Mouse (Mus musculus): ENCODE measurements around the gene Slc11a1. TPM values are rescaled to one million over a fixed set of nuclear protein-coding genes. Genes with fewer than 3 reads are reported as not detected.

Slc11a1 gene
- polyA plus RNA-seq, 1 experiment from 2014 or later = 2.1 TPM

DNA sequence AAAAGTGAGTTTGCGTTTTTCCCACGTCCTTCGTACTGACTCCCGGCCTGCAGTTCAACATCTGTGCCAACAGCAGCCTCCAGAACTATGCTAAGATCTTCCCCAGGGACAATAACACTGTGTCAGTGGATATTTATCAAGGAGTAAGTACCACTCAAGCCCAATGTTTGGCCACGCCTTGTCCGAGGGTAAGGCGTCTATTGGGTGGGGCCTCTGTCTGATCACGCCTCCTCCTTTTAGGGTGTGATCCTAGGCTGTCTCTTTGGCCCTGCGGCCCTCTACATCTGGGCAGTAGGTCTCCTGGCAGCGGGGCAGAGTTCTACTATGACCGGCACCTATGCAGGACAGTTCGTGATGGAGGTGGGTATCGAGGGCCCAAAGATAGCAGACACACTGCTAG lies 8.4 kb downstream of the Slc11a1 start:
- Histone ChIP-seq H3K27me3 (replicated peaks) (no peaks in the 10 kb centered on the region), H3K27ac (no peak overlapping the region), H3K9me3 (no peaks in the 10 kb centered on the region), H3K4me3 (no peak overlapping the region), H3K9ac (no peak overlapping the region), H3K36me3 (no peaks in the 10 kb centered on the region), H3K4me2 (replicated peaks) (no peak overlapping the region), H3K4me1 (no peaks in the 10 kb centered on the region)
- 85% methylated on average over 13 of the region's 13 CpGs for WGBS
- ATAC-seq (ENCODE audit: low FRiP score, low read depth) = no peak

DNA sequence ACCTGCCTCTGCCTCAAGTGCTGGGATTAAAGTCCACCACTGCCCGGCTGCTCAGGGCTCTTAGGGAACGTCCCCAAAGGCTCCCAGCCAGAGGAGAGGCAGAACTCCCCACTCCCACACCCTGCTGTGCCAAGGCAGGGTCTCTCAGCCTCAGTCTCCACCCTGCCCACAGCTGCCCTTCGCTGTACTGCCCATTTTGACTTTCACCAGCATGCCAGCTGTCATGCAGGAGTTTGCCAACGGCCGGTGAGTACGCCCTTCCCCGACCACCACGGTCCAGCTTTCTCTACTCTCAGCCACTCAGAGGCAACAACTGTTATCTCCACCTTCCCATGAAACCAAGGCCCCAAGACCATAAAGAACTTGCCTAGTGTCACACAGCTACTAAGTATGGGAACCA lies 9.5 kb downstream of the Slc11a1 start:
- Histone ChIP-seq H3K36me3 (no peaks in the 10 kb centered on the region), H3K4me1 (peaks cover under 1% of the 10 kb centered on the region; the same call in 1 of the 2 replicates), H3K4me3 (no peak overlapping the region), H3K9ac (no peak overlapping the region), H3K9me3 (no peaks in the 10 kb centered on the region), H3K4me2 (replicated peaks) (no peak overlapping the region), H3K27me3 (replicated peaks) (peaks cover 2% of the 10 kb centered on the region), H3K27ac (no peak overlapping the region)
- ATAC-seq (ENCODE audit: low FRiP score, low read depth) = no peak
- WGBS = 85% methylated on average over 8 of the region's 8 CpGs

DNA sequence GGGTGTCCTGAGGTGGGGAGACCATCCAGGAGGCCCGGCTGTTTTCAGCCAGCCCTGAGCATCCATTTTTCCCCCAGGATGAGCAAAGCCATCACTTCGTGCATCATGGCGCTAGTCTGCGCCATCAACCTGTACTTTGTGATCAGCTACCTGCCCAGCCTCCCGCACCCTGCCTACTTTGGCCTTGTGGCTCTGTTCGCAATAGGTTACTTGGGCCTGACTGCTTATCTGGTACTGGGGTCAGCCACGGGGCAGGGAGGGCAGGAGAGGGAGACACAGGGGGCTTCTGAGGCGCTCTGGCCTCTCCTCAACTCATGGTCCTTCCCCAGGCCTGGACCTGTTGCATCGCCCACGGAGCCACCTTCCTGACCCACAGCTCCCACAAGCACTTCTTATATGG lies 10.1 kb downstream of the Slc11a1 start:
- no peak overlapping the region for H3K4me2 ChIP-seq (replicated peaks)
- no peak overlapping the region for H3K9ac ChIP-seq
- H3K4me3 ChIP-seq = no peak overlapping the region
- H3K36me3 ChIP-seq = no peaks in the 10 kb centered on the region
- no peak for ATAC-seq (ENCODE audit: low FRiP score, low read depth)
- 89% methylated on average over 10 of the region's 10 CpGs for WGBS
- peaks cover 6% of the 10 kb centered on the region for H3K4me1 ChIP-seq
- H3K9me3 ChIP-seq = no peaks in the 10 kb centered on the region
- H3K27ac ChIP-seq = no peak overlapping the region
- H3K27me3 ChIP-seq (replicated peaks) = peaks cover 6% of the 10 kb centered on the region

DNA sequence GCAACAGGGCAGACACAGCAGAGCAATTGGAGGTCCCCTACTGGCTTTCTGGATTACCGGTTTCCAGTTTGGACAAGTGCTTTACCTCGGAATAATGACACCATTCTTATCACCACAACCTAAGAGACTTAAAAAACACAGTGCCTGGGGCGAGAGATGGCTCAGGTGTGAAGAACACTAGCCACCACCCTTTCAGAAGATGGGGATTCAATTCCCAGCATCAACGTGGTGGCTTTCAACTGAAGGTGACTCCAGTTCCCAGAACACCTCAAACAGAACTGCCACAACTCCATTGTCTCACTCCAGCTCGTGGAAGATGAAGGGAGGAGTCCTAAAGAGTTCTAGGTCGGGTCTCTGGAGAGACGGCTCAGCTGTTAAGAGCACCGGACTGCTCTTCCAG lies 10.5 kb downstream of the Slc11a1 start:
- no peak overlapping the region for H3K4me3 ChIP-seq
- no peaks in the 10 kb centered on the region for H3K36me3 ChIP-seq
- no peak overlapping the region for H3K4me2 ChIP-seq (replicated peaks)
- no peak overlapping the region for H3K9ac ChIP-seq
- WGBS = 91% methylated on average over 8 of the region's 8 CpGs
- ATAC-seq (ENCODE audit: low FRiP score, low read depth) = no peak
- H3K27ac ChIP-seq = no peak overlapping the region
- peaks cover 6% of the 10 kb centered on the region for H3K27me3 ChIP-seq (replicated peaks)
- peaks cover 10% of the 10 kb centered on the region for H3K4me1 ChIP-seq
- no peaks in the 10 kb centered on the region for H3K9me3 ChIP-seq

DNA sequence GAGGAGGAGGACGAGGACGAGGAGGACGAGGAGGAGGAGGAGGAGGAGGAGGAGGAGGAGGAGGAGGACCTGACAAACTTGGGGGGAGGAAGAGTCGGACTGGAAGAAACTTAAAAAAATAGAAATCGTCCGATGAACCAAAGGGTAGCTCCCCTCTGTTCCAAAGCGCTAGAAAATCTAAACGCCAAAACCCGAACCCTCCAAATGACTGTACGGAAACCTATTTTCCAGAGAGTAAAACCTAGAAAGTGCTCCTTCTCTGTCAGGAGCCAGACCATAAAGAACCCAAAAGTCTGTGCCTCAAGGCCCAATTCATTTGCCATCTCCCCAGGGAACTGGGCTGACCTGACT lies 11.3 kb downstream of the Slc11a1 start:
- 58% methylated on average over 7 of the region's 10 CpGs for WGBS
- H3K27ac ChIP-seq = peak overlapping the region; percentile 80; the same call in 1 of the 2 replicates
- H3K36me3 ChIP-seq = no peaks in the 10 kb centered on the region
- peak overlapping the region; percentile 58 for H3K9ac ChIP-seq
- peaks cover 6% of the 10 kb centered on the region for H3K27me3 ChIP-seq (replicated peaks)
- peak overlapping the region; percentile 61 for H3K4me3 ChIP-seq
- H3K4me2 ChIP-seq (replicated peaks) = peak overlapping the region; percentile 72
- H3K9me3 ChIP-seq = no peaks in the 10 kb centered on the region
- no peak for ATAC-seq (ENCODE audit: low FRiP score, low read depth)
- peaks cover 10% of the 10 kb centered on the region for H3K4me1 ChIP-seq

DNA sequence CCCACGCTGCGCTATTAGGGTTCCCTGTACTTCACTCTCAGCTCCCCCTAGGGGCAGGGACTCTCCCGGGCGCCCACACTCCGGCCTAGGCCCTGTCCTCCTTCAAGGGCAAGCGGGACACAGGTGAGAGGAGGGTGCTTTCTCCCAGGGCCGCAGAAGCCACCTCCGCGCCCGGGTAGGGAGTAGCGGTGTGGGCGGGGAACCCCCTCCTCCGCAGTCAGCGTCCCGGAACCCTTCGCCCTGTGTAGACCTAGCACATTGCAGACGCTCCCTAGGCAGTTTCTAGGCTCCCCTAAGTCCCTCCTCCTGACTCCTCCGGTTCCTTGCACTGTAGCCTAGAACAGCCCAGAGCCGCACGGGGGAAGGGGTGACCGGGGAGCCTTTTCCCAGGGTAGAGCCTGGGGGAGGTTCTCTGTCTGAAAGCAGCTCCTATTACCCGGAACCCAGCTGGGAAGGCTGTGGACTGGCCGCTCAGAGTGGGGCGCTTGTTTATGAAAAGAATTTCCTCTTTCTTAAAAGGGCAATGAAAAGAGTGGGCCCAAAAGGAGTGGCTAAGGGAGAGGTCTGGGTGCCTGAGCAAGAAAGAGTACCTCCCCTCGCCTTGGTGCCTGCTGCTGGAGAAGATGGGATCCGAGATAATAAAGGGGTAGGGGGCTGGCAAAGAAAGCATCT lies 11.9 kb downstream of the Slc11a1 start:
- Histone ChIP-seq H3K4me3 (peak overlapping the region; percentile 61), H3K27me3 (replicated peaks) (peaks cover 6% of the 10 kb centered on the region), H3K4me2 (replicated peaks) (peak overlapping the region; percentile 72), H3K4me1 (peaks cover 10% of the 10 kb centered on the region), H3K27ac (peak overlapping the region; percentile 80), H3K9ac (peak overlapping the region; percentile 58), H3K36me3 (no peaks in the 10 kb centered on the region), H3K9me3 (no peaks in the 10 kb centered on the region)
- peak; percentile 85 for ATAC-seq (ENCODE audit: low FRiP score, low read depth)
- WGBS = under 1% methylated on average over 26 of the region's 26 CpGs

DNA sequence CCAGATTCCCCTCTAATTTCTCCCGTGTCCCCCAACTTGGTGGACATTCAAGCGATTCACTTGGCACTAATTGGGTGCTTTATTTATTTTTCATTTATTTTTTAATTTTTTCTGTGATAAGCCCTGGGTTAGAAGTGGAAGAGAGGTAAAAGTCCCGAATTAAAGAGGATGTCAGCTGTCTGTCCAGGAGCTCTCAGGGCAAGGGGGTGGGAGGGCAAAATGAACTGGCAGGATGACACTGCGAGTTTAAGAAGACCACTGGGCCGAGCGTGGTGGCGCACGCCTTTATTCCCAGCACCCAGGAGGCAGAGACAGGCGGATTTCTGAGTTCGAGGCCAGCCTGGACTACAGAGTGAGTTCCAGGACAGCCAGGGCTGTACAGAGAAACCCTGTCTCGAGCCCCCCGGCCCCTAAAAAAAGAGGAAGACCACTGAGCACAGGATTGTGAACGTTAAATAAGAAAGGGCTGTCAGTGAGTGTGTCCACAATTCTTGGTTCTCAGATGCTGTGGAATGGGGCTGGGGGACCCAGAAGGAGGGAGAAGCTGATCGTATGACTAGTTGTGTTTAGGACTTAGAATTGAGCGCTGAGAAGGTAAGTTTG lies 12.5 kb downstream of the Slc11a1 start:
- no peaks in the 10 kb centered on the region for H3K36me3 ChIP-seq
- H3K4me2 ChIP-seq (replicated peaks) = peak overlapping the region; percentile 72
- no peak overlapping the region for H3K4me3 ChIP-seq
- H3K9ac ChIP-seq = no peak overlapping the region
- no peak overlapping the region for H3K27ac ChIP-seq
- WGBS = 55% methylated on average over 15 of the region's 15 CpGs
- H3K9me3 ChIP-seq = no peaks in the 10 kb centered on the region
- H3K27me3 ChIP-seq (replicated peaks) = peaks cover 6% of the 10 kb centered on the region
- no peak for ATAC-seq (ENCODE audit: low FRiP score, low read depth)
- peaks cover 15% of the 10 kb centered on the region for H3K4me1 ChIP-seq

DNA sequence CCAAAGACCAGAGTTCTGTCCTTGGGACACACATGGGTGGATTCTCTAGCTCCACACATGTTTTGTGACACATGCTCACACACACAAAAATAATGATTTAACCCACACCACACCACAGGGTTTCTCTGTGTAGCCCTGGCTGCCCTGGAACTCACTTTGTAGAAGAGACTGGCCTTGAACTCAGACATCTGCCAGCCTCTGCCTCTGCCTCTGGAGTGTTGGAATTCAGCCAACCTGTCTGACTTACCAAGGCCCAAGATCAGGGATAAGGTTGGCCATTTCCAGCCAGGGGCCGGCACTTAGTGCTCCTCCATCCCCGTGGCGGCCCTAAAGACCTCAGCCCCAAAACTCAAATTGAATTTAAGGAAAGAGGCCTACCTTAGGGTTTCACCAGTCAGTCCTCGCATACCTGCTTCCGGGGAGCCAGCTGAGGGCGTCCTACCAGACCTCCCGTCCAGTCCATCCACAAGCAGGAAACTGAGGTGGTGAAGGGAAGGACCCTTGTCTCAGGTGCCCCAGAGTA lies 13.5 kb downstream of the Slc11a1 start:
- WGBS = 76% methylated on average over 7 of the region's 7 CpGs
- H3K9ac ChIP-seq = no peak overlapping the region
- no peak overlapping the region for H3K4me2 ChIP-seq (replicated peaks)
- peaks cover 6% of the 10 kb centered on the region for H3K27me3 ChIP-seq (replicated peaks)
- no peaks in the 10 kb centered on the region for H3K9me3 ChIP-seq
- H3K36me3 ChIP-seq = peaks cover 2% of the 10 kb centered on the region; the same call in 1 of the 2 replicates
- H3K4me3 ChIP-seq = no peak overlapping the region
- H3K27ac ChIP-seq = no peak overlapping the region
- H3K4me1 ChIP-seq = peaks cover 24% of the 10 kb centered on the region
- ATAC-seq (ENCODE audit: low FRiP score, low read depth) = no peak

DNA sequence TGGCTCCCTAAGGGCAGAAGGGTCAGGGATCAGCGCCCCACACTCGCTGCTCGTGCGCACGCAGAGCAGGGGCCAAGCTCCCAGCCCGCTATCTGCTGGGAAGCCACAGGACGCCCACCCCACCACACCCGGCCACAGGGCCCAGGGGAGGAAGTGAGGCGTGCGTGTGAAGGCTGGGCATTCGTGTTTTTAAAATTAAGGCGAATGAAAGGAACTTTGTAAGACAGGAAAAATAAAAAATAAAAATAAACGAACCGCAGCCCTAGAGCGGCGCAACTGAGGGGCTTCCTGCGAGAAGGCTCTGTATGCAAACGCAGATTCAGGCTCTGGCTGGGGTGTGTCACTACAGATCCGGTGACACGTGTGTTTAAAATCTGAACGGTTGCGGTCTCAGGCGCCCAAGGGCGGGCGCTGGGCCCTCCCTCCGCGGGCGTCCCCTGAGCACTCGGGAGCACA lies 14.9 kb downstream of the Slc11a1 start:
- H3K9me3 ChIP-seq = no peaks in the 10 kb centered on the region
- H3K9ac ChIP-seq = no peak overlapping the region
- H3K27ac ChIP-seq = no peak overlapping the region
- H3K4me1 ChIP-seq = peaks cover 26% of the 10 kb centered on the region
- H3K27me3 ChIP-seq (replicated peaks) = peaks cover 6% of the 10 kb centered on the region
- 5% methylated on average over 29 of the region's 29 CpGs for WGBS
- no peak for ATAC-seq (ENCODE audit: low FRiP score, low read depth)
- peaks cover 14% of the 10 kb centered on the region; the same call in 1 of the 2 replicates for H3K36me3 ChIP-seq
- peak overlapping the region; percentile 9; the same call in 1 of the 2 replicates for H3K4me3 ChIP-seq
- peak overlapping the region; percentile 82 for H3K4me2 ChIP-seq (replicated peaks)

DNA sequence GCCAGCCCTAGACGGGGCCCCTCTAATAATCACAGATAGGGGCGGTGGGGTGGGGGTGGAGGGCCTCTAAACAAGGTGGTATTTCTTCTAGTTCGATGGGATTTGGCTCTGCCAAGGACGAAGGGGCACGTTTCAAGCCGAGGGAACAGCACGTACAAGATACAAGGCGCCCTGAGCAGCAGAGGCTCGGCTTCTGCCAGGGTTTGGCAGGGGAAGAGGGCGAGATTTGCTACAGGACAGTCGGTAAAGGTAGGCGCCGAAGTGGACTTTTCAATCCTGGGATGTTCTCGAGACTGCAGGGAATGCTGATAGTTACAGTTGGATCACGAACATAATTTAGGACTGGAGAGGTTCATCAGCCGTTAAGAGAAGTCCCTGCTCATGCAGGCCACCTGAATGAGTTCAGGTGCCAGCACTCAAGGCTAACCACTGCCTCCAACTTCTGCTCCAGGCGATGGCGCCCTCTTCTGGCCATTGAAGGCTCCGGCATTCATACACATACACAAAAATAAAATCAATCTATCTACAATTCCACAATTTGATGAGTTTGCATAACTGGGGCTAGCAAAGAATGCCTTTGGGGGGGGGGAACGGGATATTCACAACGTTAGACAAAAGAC lies 15.4 kb downstream of the Slc11a1 start:
- no peak for ATAC-seq (ENCODE audit: low FRiP score, low read depth)
- Histone ChIP-seq H3K4me2 (replicated peaks) (peak overlapping the region; percentile 82), H3K4me1 (peaks cover 26% of the 10 kb centered on the region), H3K27ac (no peak overlapping the region), H3K36me3 (peaks cover 19% of the 10 kb centered on the region; the same call in 1 of the 2 replicates), H3K9me3 (no peaks in the 10 kb centered on the region), H3K9ac (no peak overlapping the region), H3K4me3 (peak overlapping the region; percentile 9; the same call in 1 of the 2 replicates), H3K27me3 (replicated peaks) (peaks cover 6% of the 10 kb centered on the region)
- 8% methylated on average over 21 of the region's 21 CpGs for WGBS

DNA sequence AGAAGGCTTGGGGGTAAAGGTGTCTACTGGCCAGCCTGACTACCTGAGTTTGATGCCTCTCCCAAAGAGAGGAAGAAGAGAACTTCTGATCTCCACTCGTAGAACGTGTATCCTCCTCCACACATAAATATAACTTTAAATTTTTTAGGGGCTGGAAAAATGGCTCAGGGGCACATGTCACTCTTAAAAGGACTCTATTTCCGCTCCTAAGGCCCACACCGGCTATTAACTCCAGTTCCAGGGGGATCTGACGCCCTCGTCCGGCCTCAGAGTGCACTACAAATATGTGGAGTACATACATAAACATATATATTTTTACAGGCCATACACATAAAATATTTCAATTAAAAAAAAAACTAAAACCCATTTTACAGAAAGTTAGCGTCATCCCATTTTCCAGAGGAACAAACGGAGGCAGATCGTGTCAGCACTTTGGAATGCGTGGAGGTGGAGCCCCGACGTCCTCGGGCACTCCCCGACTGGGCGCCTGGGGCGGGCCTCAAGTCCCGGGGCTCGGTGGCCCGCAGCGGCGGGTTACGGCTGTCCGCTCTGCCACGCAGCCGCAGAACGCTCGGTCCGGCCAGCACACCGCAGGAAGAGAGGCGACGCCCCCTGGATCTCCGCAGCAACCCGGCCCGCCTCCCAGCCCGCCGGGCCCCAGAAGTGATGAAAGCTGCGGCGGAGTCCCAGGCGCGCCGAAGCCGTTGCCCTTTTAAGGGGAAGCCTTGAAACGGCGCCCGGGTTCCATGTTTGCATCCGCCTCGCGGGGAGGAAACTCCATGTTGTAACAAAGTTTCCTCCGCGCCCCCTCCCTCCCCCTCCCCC lies 16.1 kb downstream of the Slc11a1 start, which contains the start of gene Ctdsp1:
Ctdsp1 (plus strand) TSS at position 586 of the 825 bp plus-strand sequence.
- 3% methylated on average over 51 of the region's 51 CpGs for WGBS
- Histone ChIP-seq H3K4me3 (peak within 1 kb of the TSS; percentile 86), H3K36me3 (peaks cover 19% of the 10 kb centered on the region; the same call in 1 of the 2 replicates), H3K27me3 (replicated peaks) (peaks cover 6% of the 10 kb centered on the region), H3K9ac (peak within 1 kb of the TSS; percentile 87), H3K9me3 (no peaks in the 10 kb centered on the region), H3K27ac (peak within 1 kb of the TSS; percentile 68; the same call in 1 of the 2 replicates), H3K4me1 (peaks cover 26% of the 10 kb centered on the region), H3K4me2 (replicated peaks) (peak within 1 kb of the TSS; percentile 82)
- peak; percentile 77 for ATAC-seq (ENCODE audit: low FRiP score, low read depth)
